Mouse (Mus musculus) CD4-positive, CD25-positive, alpha-beta regulatory T cell, adult 4 months (primary cell): Measurements from ENCODE around the gene Pigq. TPM values are rescaled to one million over a fixed set of nuclear protein-coding genes. Genes with fewer than 3 reads are reported as not detected.

Experiments used
- ATAC-seq: one replicate; pipeline ENCODE4 v1.8.0; 2017
- polyA plus RNA-seq, 2 experiments: library from polyadenylated mRNA; unstranded; fragments of 100-300 nt; shearing (Covaris generic); gene quantifications; one replicate each; pipeline ENCODE4 v1.2.1; 2017

The Pigq gene
- polyA plus RNA-seq: 10 to 100 TPM; 27.8 to 49.3 TPM

DNA sequence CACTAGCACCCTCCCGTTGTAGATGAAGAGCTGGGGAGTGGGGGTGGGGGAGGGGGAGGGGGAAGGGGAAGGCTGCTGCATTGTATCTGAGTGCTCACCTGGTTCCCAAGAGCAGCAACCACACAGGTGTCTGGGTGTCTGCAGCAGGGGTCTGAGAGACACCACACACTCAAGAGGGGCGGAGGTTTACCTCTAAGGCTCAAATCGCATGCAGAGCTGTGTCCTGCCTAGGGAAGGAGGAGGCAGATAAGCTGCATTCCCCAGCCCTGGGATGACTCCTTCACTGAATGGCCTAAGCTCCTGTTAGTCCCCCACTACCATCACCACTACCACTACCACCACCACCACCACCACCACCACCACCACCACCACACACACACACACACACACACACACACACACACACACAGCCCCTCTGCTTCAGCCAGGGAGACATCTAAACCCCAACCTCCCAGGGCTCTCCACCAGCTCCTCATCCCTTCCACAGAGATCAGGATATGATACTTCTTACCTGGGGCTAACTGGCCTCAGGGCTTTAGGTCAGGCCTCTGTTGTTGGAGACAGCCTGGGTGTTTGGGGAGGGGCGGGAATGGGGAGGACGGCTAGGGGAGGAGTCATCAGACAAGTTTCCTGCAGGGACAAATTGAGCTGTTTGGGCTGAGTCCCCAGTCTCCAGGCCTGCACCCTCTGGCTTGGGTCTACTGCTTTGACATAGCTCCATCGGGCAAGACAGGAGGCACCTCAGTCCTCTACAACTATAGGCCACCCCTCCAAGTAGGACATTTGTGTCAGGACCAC lies at the start of gene Pigq, which contains the start of gene Nhlrc4:
Gene Pigq, minus strand, starts transcription at position 571 of the 798 bp plus-strand sequence.
Gene Nhlrc4, minus strand, starts transcription at position 596 of the 798 bp plus-strand sequence.
- no peak for ATAC-seq

DNA sequence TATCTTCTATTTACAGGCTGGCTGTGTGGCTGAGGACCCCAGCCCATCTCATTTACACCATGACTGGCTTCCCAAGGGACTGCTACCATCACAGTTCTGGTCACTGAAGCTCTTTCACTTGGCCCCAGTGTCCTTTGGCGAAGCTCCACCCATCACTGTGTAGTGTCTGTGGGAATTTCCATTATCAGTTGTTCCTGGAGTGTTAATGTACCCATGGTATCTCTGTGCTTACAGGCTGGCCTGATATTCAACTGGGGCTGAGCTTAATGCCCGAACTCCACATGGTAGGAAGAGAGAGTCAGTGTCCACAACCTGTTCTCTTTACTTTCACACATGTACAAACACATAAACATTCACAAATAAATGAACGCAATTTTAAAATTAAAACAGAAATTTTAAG lies 48.8 kb upstream of the Pigq start:
- ATAC-seq: no peak

DNA sequence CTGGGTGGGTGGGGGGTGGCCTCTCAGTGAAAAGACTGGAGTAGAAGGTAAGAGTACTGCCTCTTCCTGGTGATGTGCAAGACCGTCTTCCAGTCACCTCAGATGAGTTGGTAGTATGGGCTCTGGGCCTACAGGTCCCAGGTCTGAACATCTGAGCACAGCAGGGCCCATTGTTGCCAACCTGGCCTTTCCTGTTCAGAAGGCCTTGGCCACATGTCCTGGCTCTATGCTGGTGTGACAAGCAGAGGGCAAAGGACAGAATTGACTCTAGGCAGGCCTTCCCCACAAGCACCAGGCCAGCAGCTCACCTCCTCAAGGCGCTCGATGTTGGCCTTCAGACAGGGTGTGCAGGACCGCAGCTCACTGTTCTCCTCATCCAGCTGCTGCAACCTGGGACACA lies 47.5 kb upstream of the Pigq start:
- ATAC-seq: no peak

DNA sequence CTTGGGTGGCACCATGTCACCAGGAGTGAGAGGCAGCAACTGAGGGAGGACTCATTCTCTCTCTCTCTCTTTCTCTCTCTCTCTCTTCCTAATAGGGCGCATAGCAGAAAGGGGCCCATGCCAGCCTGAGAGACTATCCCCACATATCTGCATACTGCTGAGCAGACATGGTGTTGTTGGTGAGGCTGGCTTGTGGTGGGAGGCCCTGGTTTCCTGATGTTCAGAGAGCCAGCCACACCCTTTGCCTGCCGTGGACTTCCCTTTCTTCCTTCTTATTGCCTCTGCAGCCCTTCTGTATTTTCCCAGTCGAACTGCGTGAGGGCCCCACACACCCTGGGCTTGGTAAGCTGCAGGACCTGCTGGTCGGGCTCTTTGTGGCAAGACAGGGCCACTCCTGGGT lies 45.6 kb upstream of the Pigq start:
- ATAC-seq: no peak

DNA sequence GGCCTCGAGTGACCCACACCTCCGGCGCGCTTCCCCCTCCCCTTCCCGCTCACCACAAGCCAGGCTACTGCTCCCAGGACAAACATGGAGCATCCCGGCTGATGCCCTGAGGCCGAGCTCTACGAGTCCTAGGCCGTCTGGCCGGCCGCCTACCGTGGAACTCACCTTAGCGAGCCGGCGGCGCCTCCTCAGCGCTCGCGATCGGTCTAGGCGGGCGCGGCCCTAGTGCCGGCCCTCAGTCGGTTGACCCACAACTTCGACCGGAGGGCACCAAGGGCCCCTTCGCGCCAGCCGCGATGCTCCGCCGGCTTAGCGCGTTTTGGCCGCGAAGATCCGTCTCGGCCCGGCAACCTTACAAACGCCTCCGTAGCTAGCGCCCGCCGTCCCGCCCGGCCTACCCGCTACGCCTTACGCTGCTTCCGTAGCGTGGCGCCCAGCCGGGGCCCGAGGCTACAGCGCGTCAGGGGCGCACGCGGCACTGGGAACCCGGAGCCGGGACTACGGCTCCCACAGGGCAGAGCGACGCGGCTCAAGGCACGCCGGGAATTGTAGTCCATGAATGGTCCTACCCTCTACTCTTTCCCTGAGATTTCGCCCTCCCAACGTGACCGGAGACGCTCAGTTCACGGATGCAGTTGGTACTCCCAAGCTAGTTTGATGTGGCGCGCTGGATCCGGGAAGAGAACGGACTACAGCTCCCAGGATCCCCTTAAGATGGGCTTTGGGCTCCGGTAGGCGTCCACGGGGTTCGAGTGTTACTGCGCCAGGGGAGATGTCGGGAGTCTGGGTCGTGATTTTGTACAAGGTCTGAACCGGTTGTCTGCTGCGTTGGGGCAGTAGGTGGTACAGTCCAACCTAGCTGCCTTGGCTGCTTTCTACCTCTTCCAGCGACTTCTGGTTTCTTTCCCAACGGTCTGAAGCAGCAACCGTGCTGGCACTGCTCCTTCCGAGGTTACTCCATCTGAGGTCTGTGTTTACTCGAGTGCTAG lies 40.9 kb upstream of the Pigq start, which contains the start of gene Capn15:
Gene Capn15, minus strand, starts transcription at position 491 of the 989 bp plus-strand sequence.
- ATAC-seq: peak; percentile 98

DNA sequence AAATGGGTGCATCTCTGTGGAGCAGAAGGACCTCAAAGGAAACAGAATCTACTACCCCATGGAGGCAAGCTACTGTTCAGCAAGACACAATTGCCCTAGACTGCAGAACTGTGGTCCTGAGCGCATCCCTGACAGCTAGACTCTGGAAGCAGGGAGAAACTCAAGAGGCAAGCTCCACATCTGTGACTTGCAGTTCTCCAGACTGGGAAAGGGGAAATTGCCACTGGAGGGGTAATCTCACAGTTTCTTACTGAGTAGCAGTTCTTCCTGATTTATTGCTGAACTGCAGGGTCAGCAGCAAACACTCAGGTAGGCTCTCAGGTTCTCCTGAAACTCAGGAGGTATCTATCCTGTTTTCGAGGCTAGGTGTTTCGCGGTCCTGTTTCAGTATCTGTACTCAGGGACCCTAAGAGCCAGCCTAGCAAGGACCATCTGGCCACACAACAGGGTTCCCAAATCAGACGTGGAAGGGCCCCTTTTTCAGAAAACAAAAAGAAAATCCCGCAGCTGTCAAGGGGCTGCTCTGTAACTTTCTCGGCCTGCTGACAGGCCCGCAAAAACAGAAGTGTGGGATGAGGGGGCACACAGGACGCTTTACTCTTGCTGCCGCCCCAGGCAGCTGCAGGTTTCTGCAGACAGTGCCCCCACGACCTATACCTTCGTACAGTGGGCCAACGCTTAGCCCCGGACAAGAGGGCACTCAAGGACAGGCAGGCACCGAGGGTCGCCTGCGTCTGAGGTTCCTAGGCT lies 40.0 kb upstream of the Pigq start:
- ATAC-seq: no peak

DNA sequence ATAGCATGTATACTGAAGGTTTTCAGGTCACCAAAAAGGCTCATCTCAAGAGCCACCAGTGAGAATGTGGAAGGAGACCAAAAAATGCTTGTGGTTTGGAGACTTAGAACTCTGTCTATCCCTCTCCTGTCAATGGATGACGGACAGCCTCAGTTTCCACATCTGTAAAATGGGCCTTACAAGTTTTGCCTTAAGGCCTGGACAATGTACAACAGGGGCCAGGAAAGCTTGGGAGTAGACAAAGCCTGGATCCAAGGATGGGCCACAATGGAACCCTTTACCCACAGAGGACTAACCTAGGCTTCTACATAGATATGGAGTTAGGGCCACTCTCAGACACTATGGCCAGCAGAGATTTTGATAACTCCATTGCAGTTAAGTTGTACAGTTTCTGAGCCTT lies 39.3 kb upstream of the Pigq start:
- no peak for ATAC-seq

DNA sequence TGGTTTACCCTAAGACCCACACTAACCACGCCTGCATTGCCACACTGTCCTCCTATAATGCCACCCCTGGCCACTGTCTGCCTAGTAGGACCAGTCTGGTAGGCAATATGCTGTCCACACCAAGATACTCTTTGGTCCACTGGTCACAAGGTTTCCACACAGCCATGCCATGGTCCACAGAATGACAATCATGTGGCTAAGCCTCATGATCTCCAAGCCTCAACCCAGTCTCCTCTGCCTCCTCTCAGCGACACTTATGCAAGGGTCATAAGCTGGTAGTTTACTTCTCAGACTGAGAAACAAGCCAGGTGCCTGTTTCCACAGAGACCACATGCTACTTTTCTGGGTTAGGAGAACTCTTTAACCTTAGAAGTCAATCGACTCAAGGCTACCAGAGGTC lies 38.2 kb upstream of the Pigq start:
- no peak for ATAC-seq

DNA sequence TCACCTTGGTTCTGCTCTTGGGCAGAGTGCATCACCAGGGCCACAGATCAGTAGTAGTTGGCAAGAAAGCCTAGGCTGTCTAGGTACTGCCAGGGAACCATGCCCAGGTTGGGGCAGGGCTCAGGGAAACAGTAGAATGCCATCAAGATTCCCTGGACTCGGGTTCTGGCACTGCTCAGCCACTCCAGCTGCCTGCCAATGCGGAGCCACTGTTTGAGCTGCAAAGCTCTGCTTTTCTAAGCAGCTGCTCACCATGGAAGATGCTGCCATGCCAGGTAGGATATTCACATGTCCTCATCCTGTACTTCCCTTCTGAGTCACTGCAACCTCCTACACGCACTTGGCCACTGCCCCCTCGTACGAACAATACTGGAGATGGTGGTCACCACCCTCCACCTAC lies 36.1 kb upstream of the Pigq start:
- no peak for ATAC-seq

DNA sequence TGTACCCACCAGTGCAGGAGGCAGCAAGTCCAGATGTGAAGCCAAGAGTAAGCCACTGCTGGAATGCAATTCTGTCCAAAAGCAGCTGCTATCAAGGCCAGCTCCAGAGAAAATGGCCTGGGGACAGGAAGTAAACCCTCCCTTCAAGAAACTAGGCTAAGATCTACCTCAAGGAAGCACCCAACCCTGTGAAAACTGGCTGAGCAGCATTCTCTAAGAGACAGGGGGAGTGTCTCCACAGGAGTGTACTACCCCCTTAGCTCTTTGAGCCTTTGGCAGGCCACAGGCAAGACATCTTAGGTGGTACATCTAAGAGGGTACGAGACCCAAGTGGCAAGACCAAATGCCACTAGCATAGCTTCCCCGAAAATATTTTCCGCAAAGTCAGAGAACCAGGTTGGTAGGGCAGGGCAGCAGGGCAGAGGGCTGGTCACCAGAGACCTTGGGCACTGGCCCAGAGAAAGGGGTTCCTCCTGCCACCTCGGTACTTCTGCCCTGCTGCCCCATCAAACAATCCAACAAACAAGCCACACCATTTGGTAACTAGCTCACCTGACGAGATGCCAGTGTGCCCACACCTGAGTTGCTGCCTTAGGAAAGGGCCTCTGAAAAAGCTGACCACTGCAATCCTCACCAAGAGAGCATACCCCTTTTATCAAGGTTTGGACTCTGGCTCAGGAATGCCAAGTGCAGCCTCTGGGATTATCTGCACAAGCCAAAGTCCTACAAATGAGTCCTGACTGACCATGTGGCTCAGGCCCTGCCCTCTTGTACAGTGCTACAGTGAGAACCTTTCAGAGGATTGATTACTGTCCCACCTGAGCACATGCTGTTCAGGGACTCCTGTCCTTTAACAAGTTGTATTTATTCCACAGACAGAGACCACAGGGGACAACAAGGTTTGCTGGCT lies 35.3 kb upstream of the Pigq start:
- ATAC-seq: no peak

DNA sequence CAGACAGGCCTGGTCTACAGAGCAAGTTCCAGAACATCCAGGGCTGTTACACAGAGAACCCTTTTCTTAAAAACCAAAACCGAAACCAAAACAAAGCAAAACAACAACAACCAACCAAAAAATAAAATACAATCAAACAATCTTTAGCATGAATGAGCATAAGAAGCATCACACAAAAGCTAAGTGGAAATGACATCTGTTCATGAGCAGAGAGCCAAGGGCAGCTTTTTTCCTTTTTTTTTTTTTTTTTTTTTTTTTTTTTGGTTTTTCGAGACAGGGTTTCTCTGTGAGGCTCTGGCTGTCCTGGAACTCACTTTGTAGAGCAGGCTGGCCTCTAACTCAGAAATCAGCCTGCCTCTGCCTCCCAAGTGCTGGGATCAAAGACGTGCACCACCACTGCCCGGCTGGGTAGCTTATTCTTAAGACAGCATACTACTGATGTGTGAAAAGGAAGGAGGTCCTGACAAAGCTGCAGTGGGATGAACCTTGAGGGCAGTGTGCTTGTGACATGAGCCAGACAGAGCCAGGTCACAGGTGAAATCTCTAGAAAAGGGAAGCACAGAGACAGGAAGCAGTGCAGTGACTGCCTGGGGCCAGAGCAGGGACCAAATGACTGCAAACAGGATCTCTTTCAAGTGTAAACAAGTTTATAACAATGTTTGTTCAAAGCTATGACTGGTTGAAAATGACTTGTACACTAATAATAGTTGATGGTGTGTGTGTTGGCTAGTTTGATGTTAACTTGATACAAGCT lies 26.4 kb upstream of the Pigq start:
- peak; percentile 76 for ATAC-seq

DNA sequence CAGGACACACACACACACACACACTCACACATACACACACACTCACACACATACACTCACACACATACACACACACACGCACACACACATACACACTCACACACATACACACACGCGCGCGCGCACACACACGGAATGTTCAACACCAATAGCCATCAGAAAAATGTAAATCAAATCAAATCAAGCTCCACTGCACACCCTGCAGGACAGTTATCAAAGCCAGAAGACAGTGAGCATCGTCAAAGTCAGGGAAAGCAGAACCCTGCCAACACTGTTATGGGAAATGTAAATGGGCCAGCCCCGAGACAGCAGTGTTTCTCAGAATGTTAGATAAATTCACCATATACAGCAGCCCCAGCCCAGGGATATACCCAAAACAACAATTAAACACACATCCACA lies 25.7 kb upstream of the Pigq start:
- ATAC-seq: peak; percentile 45

DNA sequence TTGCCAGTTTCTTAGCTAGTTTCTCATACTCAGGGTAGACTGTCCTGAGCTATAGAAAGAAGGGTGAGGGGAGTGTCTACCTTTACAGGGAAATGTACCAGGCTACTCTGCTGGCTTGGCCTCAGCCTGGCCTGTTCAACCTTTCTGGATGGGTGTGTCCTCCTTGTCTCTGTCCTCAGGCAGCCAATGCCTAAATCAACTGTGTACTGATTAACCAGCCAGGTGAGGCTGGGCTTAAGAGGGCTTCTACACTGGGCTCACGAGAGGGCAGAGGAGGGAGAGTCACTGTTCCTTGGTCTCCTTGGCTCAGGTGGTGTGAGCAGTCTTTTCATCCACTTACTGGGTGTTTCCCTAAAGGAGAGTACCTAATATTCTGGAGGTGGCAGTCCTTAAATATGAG lies 23.4 kb upstream of the Pigq start:
- ATAC-seq: no peak

DNA sequence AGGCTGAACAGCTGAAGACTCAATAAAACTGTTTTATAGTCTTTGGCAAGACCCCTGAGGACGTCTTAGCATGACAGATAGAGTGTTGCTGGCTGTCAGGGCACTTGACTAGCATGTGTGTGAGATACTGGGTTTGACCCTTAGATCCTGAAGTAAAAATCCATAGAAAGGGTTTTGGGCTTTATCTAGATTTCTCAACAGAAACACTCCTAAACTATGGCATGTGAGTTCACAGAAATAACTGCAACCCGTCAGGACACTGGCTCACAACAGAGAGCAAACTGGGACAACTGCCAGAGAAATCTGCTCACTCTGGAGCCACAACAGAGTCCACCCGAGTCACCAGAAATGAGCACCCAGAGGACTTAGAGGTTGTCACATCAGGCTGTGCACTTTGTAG lies 22.9 kb upstream of the Pigq start:
- no peak for ATAC-seq

DNA sequence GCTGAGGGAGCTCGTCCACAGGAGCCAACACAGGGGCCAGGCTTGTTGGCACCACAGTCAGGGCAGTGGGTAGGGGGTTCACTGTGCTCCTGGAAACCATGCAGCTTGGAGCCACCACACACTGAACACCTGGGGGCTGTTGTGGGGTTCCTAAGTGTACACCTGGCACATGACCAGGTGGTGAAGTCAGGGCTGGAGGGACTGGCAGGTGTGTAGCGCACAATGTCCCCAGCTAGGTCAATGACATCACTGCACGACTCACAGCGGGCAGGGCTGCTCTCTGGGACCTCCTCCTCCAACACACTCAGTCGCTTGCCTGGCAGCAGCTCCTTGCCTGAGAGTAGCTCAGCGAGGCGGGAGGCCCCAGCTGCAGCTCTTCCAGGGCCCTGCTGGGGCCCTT lies 19.5 kb upstream of the Pigq start:
- no peak for ATAC-seq

DNA sequence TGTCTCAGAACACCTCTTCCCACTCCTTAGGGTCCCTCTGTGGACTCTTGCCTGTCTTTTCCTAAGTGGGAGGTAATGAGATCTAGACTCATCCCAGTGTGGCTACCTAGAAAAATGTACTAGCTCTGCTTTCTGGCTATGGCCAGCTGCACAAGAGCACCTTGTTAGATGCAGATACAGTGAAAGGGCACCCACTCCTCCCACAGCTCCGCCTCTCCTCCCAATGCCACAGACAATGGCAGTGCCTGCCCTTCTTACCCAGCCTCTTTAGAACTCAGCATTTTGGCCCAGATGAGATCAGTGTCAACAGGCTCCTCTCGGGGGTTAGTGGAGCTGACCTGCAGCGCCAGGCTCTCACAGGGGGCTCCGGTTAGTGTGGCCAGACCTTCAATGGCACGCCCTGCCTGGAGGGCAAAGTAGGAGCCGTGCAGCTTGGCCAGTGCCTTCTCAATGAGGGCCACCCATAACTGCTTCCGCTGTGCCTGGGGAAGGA lies 17.7 kb upstream of the Pigq start:
- ATAC-seq: no peak

DNA sequence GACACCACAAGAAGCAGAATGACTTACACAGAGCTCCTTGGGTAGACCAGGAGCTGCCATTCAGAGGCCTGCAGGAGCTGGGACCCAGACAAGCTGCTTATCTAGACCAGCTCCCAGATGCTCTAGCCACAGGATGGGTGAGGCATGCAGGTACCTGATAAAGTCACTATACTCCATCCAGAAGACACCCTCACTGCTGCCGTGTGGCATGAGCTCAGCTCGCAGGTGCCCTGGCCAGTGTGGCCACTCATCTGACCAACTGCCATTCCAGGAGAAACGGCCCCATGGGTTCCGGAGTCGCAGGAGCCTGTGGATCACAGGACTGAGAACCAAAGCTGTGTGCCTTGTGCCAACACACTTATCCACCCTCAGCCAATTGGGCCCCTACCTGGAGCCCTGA lies 16.8 kb upstream of the Pigq start:
- no peak for ATAC-seq

DNA sequence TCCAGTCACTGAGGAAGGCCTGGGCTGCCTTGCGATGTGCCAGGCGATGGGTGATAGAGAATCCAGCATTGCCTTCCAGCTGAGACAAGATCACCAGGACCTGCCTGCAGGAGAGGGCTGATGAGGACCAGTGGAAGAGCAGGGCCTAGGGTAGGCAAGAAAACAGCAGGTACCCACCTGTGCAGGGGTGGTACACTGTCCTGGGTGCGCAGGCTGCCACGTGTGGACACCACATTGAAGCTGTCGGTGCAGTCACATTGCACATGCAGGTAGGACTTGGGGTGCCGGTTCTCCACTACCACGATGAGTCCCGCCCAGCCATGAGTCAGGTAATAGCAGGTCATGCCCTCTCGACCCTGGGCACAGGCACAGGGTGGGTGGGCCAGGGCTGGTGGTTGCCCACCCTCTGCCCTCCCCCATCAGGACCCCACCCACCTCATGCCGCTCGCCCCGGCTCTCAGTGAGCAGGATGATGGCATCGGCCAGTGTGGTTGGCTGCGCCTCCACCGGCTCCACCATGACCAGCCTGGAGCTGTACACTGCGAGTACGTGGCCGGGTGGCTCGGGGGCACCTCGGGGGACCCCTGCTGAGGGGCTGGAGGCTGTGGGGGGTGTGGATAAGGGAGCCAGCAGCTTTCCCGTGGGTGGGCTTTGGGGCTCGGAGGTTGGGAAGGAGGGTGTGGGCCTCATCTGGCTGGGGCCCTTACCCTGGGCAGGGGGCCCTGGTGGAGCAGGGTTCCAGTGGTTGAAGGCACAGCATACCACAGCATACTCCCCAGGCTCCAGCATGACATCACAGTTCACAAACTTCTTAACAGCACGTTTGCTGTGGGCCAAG lies 15.1 kb upstream of the Pigq start:
- ATAC-seq: no peak

DNA sequence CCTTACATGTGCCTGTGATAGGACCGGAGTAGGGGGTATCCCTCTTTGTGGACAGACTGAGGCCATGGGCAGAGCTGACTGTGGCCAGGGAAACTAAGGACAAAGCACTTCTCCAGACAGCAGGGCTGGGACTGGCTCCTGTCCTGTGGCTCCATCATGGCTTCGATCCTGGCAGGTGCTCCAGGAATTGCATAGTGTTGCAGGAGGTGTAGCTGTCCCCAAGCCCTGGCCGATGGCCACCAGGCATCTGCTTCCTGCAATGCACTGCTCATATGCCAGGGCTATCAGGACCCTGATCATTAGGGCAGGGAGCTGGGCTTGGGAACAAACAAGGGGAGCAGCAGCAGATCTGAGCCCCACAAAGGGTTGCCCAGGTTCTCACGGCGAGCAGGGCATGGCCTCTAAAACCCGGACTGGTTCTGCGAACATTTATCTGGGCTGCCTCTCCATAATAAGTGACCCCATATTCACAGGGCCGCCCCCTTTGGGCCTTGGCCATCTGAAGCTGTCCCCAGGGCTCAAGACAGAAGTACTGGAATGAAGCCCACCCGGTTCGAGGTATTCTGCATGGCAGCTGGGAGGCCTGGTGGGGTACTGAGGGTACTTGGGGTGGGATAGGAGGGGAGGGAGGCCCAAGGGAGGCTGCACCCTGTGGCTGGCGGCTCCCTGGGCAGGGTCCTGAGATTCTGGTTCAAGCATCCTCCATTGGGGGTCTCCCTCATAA lies 14.2 kb upstream of the Pigq start:
- no peak for ATAC-seq
